Mouse (Mus musculus) right cerebral cortex, postnatal 36 days (tissue): Measurements from ENCODE around the gene Atp2b2.

Experiments used
- DNase-seq, 2 experiments: peaks; one replicate each; pipeline ENCODE4 v3.0.0; 2022; ENCODE audit warnings: low spot score in 2 of 2, mixed read lengths in 1 of 2

Gene Atp2b2

GRCm38 (mm10) chr6:114042332-114042731 lies at the start of gene Atp2b2:
Atp2b2 (minus strand) TSS chr6:114042613.
- DNase-seq: no peak

DNA sequence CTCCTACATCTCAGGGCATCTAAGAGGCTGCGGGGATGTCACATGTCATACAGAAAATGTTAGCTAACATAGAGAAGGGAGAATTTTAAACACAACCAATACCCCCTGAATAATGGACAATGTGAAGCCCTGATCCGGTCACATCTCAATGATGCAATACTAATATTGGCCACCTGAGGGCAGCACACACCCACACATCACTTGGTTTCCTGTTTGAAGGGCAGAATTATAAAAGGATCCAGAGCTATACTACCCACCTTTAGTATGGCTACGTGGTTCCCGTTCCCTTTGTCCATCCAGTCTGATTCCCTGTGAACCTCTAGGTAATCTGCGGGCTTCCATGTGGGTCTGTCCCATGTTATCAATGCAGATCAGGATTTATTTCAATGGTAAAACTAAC lies 47.2 kb upstream of the Atp2b2 start:
- DNase-seq: peak; percentile 50 to 58

- no peak for DNase-seq
Observed at GRCm38 (mm10) chr6:114087106-114087505, 44.7 kb upstream of the Atp2b2 start.

- no peak for DNase-seq
Observed at GRCm38 (mm10) chr6:114078556-114078955, 36.1 kb upstream of the Atp2b2 start.

- peak; percentile 75 to 84 for DNase-seq
Observed at GRCm38 (mm10) chr6:114076560-114076959, 34.1 kb upstream of the Atp2b2 start.

DNA sequence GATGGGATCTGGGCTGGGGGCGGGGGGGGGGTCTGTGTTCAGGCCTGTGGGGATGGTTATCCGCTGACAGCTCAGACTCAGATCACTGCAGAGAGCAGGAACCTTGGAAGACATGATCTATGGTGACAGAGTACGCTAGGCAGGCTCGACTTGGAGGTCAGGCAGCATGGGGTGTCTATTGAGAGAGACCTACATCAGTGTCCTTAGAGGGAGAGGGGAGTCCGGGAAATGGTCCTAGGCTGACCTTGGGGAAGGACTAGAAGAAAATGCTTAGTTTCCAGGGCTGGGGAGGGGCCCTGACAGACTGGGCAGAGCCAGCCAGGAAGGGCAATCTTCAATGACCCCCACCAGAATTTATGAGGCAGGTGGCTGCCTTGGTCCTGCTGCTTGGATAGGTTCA lies 33.6 kb upstream of the Atp2b2 start:
- DNase-seq: no peak

DNA sequence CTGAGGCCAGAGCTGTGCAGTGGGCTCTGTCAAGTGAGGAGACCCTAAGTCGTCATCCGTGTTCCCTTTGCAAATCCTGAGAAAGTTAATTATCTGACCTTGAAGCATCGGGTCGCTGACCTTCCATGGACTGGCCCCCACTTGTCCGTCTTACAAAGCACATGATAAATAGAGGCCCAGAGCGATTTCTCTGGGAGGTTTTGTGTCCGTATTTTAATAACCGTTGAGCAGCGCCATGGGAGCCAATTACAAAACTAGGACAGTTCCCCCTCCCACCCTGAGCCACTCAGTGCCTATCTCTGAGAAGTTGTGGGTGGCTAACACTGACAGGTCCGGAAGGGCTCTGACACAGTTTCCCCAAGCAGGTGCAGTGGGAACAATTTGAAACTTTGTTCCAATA lies 32.5 kb upstream of the Atp2b2 start:
- DNase-seq: no peak

DNA sequence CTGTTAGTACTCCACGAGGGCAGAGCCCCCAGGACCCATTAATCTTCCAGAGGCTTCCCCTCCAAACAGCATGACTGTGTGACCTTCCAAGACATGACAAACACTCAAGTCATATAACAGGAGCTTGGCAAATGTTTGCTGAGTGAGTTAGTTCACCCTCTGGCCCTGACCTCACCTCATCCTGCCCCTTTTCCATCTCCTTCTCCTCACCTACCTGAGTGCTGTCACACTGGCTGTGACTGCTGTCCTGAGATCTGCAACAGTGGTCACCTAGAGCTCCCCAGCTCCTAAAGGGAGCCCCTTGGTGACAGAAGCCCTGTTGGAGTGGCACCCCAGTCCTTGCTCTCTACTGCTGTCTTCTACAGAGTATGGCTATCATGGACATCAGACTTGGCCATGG lies 31.8 kb upstream of the Atp2b2 start:
- DNase-seq: no peak

GRCm38 (mm10) chr6:114071564-114071963 lies 29.2 kb upstream of the Atp2b2 start:
- DNase-seq: no peak

GRCm38 (mm10) chr6:114063100-114063499 lies 20.7 kb upstream of the Atp2b2 start:
- no peak for DNase-seq

DNA sequence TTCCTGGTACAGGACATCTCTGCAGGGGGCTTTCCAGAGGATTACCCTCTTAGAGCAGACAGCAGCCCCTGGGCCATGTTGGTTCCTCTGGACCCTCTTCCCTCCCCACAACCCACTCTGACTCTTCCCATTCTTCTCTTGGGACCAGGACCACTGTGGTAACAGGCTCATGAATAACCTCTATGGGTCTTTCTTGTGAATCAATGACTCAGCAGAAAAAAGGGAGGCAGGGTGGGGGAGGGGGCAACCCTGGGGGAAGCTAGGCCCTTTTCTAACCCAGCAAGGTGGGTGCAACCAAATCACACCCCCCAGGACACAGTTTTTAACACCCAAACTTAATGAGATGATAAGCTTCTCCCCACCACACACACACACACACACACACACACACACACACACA lies 20.3 kb upstream of the Atp2b2 start:
- DNase-seq: no peak

- DNase-seq: no peak
Observed at GRCm38 (mm10) chr6:114059206-114059605, 16.8 kb upstream of the Atp2b2 start.

- no peak for DNase-seq
Observed at GRCm38 (mm10) chr6:114058030-114058808, 15.8 kb upstream of the Atp2b2 start.

- DNase-seq: no peak
Observed at GRCm38 (mm10) chr6:114055311-114055710, 12.9 kb upstream of the Atp2b2 start.

GRCm38 (mm10) chr6:114044962-114045361 lies 2.5 kb upstream of the Atp2b2 start:
- peak; percentile 57 to 69 for DNase-seq

DNA sequence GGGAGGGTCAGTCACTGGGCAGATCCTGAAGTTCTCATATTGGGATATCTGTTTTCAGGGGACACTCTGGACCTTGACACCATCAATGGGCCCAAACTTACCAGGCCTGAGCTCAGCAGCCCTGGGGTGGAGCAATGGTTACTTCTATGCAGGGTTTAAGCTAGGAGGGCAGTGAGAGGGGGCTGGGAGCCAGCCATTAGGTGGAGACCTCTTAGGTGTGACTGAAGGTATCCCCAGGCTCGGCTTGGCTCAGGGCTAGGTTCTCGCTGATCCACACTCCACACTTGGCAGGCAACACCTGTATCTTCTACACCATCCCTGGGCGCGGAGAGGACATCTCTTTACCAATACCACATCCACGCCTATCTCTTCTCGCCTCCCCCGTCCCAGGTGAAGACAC lies 423 bp upstream of the Atp2b2 start:
- DNase-seq: no peak

- no peak for DNase-seq
Observed at GRCm38 (mm10) chr6:114041911-114042284, 515 bp downstream of the Atp2b2 start.

GRCm38 (mm10) chr6:114041097-114041910 lies 1.1 kb downstream of the Atp2b2 start:
- DNase-seq: no peak

GRCm38 (mm10) chr6:114035704-114036103 lies 6.7 kb downstream of the Atp2b2 start:
- DNase-seq: peak in 1 of 2 experiments; percentile 80

GRCm38 (mm10) chr6:114032822-114033221 lies 9.6 kb downstream of the Atp2b2 start:
- peak; percentile 62 to 83 for DNase-seq

GRCm38 (mm10) chr6:114023794-114024193 lies 18.6 kb downstream of the Atp2b2 start:
- DNase-seq: no peak

DNA sequence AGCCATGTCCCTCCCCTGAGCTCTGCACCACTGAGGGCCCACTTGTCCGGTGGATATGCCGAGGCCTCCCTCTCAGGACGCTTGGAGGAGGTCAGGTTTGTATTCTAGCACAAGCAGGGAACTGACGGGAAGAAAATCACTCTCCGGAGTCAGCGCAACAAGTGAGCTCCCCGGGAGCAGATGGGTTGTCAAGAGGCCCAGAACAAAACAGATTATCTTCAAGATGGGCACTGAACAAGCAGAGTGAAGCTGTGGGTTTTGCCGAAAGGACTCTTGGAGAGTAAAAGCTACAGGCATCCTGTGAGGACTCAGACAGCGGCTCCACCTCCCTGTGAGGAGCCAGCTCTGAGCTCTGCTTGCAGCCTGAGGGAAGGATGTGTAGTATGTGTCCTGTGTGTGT lies 20.3 kb downstream of the Atp2b2 start:
- DNase-seq: no peak

GRCm38 (mm10) chr6:114013801-114014200 lies 28.6 kb downstream of the Atp2b2 start:
- no peak for DNase-seq
